Mouse (Mus musculus) intestine, postnatal 0 days (tissue): ENCODE data around the gene Rhobtb1. TPM values are rescaled to one million over a fixed set of nuclear protein-coding genes. Genes with fewer than 3 reads are reported as not detected.

ENCODE experiments used
- ATAC-seq: fragments of 200-750 bp; cut with Nextera tagmentation; 2 replicates; pipeline ENCODE4 v1.8.0; 2017; ENCODE audit warnings: mild to moderate bottlenecking, moderate TSS enrichment, moderate library complexity
- H3K27ac ChIP-seq: fragments of 300-500 bp; sonication (generic); 2 replicates; pipeline ENCODE4 v1.5.1; 2014; ENCODE audit warnings: mild to moderate bottlenecking, low read depth, low read length, moderate library complexity
- H3K27me3 ChIP-seq: fragments of 300-500 bp; sonication (generic); replicated peaks from 2 replicates; pipeline ENCODE4 v1.6.1; 2014; ENCODE audit warnings: low read length, mixed read lengths; ENCODE audit not compliant: control insufficient read depth, insufficient read depth
- H3K36me3 ChIP-seq: fragments of 300-500 bp; sonication (generic); 2 replicates; pipeline ENCODE4 v1.6.1; 2014; ENCODE audit warnings: mild to moderate bottlenecking, moderate library complexity; ENCODE audit not compliant: control insufficient read depth, insufficient read depth
- H3K4me1 ChIP-seq: fragments of 300-500 bp; sonication (generic); replicated peaks from 2 replicates; pipeline ENCODE4 v1.6.1; 2014; ENCODE audit warnings: antibody characterized with exemption, low read length, mixed read lengths; ENCODE audit not compliant: control insufficient read depth, insufficient read depth
- H3K4me2 ChIP-seq: fragments of 300-500 bp; sonication (generic); replicated peaks from 2 replicates; pipeline ENCODE4 v1.6.1; 2014; ENCODE audit warnings: low read depth, mild to moderate bottlenecking, moderate library complexity
- H3K4me3 ChIP-seq: fragments of 300-500 bp; sonication (generic); 2 replicates; pipeline ENCODE4 v1.5.1; 2014; ENCODE audit warnings: low read depth, low read length
- H3K9ac ChIP-seq: fragments of 300-500 bp; sonication (generic); 2 replicates; pipeline ENCODE4 v1.6.1; 2014; ENCODE audit warnings: mild to moderate bottlenecking, low read depth, low read length
- H3K9me3 ChIP-seq: fragments of 300-500 bp; sonication (generic); 2 replicates; pipeline ENCODE4 v1.6.1; 2016; ENCODE audit warnings: mixed run types; ENCODE audit not compliant: control insufficient read depth
- CTCF ChIP-seq: sonication (generic); IDR thresholded peaks from 2 replicates; pipeline ENCODE4 v1.5.1; 2016; ENCODE audit warnings: low read depth, mild to moderate bottlenecking, control low read depth, antibody characterized with exemption, moderate library complexity
- WGBS: fragments of 180-500 bp; shearing (Covaris S2); extraction: QIAGEN DNeasy Blood & Tissue Kit; methylation state at CpG from one replicate; pipeline ENCODE4 v1.1.7; 2014; 5-methylcytosine and 5-hydroxymethylcytosine counted together
- polyA plus RNA-seq: library from polyadenylated mRNA; unstranded; fragments of >200 nt; fragmentation: Nextera tagmentation; extraction: Ambion mirVana; gene quantifications from 2 replicates; pipeline ENCODE4 v1.2.1, GENCODE M21; 2015

Gene Rhobtb1
- polyA plus RNA-seq, 1 experiment from 2014 or later, result 13.2 TPM

- no peak for ATAC-seq
- Histone ChIP-seq H3K4me2 (no peak overlapping the region), H3K9me3 (no peaks in the 10 kb centered on the region), H3K36me3 (peaks cover 26% of the 10 kb centered on the region; the same call in 1 of the 2 replicates), H3K27ac (no peak overlapping the region), H3K4me1 (no peaks in the 10 kb centered on the region), H3K27me3 (no peaks in the 10 kb centered on the region), H3K9ac (0 out of 2 replicates have a peak overlapping the region, but pooled peaks have one; percentile 1), H3K4me3 (no peak overlapping the region)
- WGBS, result 76% methylated on average over 4 of the region's 4 CpGs
- no peak for TF ChIP-seq CTCF
Measured at GRCm38 (mm10) chr10:69288086-69288485, 136.9 kb downstream of the Rhobtb1 start.

GRCm38 (mm10) chr10:69288720-69289119 lies 137.5 kb downstream of the Rhobtb1 start:
- Histone ChIP-seq H3K9ac (no peak overlapping the region), H3K27ac (no peak overlapping the region), H3K27me3 (no peaks in the 10 kb centered on the region), H3K4me1 (no peaks in the 10 kb centered on the region), H3K4me2 (no peak overlapping the region), H3K9me3 (no peaks in the 10 kb centered on the region), H3K36me3 (peaks cover 23% of the 10 kb centered on the region; the same call in 1 of the 2 replicates), H3K4me3 (no peak overlapping the region)
- no peak for ATAC-seq
- TF ChIP-seq CTCF, result no peak
- 86% methylated on average over 6 of the region's 6 CpGs for WGBS

- no peak for ATAC-seq
- Histone ChIP-seq H3K4me2 (no peak overlapping the region), H3K36me3 (0 out of 2 replicates have a peak, but pooled peaks cover 16% of the 10 kb centered on the region), H3K9ac (no peak overlapping the region), H3K27ac (no peak overlapping the region), H3K4me1 (no peaks in the 10 kb centered on the region), H3K27me3 (no peaks in the 10 kb centered on the region), H3K9me3 (no peaks in the 10 kb centered on the region), H3K4me3 (no peak overlapping the region)
- TF ChIP-seq CTCF, result no peak
- 94% methylated on average over 8 of the region's 8 CpGs for WGBS
Measured at GRCm38 (mm10) chr10:69290736-69291135, 139.5 kb downstream of the Rhobtb1 start.

- Histone ChIP-seq H3K4me2 (no peak overlapping the region), H3K36me3 (no peaks in the 10 kb centered on the region), H3K4me1 (no peaks in the 10 kb centered on the region), H3K9me3 (no peaks in the 10 kb centered on the region), H3K9ac (no peak overlapping the region), H3K27ac (no peak overlapping the region), H3K27me3 (no peaks in the 10 kb centered on the region), H3K4me3 (no peak overlapping the region)
- 84% methylated on average over 9 of the region's 9 CpGs for WGBS
- no peak for TF ChIP-seq CTCF
- ATAC-seq, result no peak
Measured at GRCm38 (mm10) chr10:69295919-69296318, 144.7 kb downstream of the Rhobtb1 start.

GRCm38 (mm10) chr10:69299985-69300384 lies 148.8 kb downstream of the Rhobtb1 start:
- TF ChIP-seq CTCF, result no peak
- H3K4me1 ChIP-seq, result no peaks in the 10 kb centered on the region; the same call in 1 of the 2 replicates
- WGBS, result 75% methylated on average over 7 of the region's 7 CpGs
- no peak overlapping the region for H3K4me3 ChIP-seq
- H3K9me3 ChIP-seq, result no peaks in the 10 kb centered on the region
- no peak for ATAC-seq
- no peaks in the 10 kb centered on the region for H3K36me3 ChIP-seq
- no peak overlapping the region for H3K27ac ChIP-seq
- H3K4me2 ChIP-seq, result no peak overlapping the region
- H3K9ac ChIP-seq, result no peak overlapping the region
- H3K27me3 ChIP-seq, result no peaks in the 10 kb centered on the region

- no peak for TF ChIP-seq CTCF
- no peak overlapping the region for H3K4me3 ChIP-seq
- H3K27ac ChIP-seq, result no peak overlapping the region
- no peaks in the 10 kb centered on the region for H3K9me3 ChIP-seq
- H3K4me2 ChIP-seq, result no peak overlapping the region
- ATAC-seq, result no peak
- H3K27me3 ChIP-seq, result no peaks in the 10 kb centered on the region
- H3K4me1 ChIP-seq, result no peaks in the 10 kb centered on the region; the same call in 1 of the 2 replicates
- H3K9ac ChIP-seq, result no peak overlapping the region
- H3K36me3 ChIP-seq, result no peaks in the 10 kb centered on the region
- WGBS, result 95% methylated on average over 3 of the region's 3 CpGs
Measured at GRCm38 (mm10) chr10:69302667-69303066, 151.4 kb downstream of the Rhobtb1 start.

GRCm38 (mm10) chr10:69304819-69305218 lies 153.6 kb downstream of the Rhobtb1 start:
- Histone ChIP-seq H3K4me2 (no peak overlapping the region), H3K9me3 (no peaks in the 10 kb centered on the region), H3K27me3 (no peaks in the 10 kb centered on the region), H3K4me3 (no peak overlapping the region), H3K36me3 (no peaks in the 10 kb centered on the region), H3K4me1 (no peaks in the 10 kb centered on the region; the same call in 1 of the 2 replicates), H3K27ac (no peak overlapping the region), H3K9ac (no peak overlapping the region)
- TF ChIP-seq CTCF, result no peak
- 64% methylated on average over 3 of the region's 3 CpGs for WGBS
- ATAC-seq, result no peak
